21 mouse cellular contexts compared by ENCODE assay signal in genomic region chr11:20660111-20661097, GRCm38 (mm10).
DNase-seq lines count a peak whose midpoint lies in the region; ATAC-seq lines count a peak whose summit lies in the region.
"Had no signal": no experiment of that assay in that cellular context is flagged by ENCODE, and none has a peak within 500 bp of the region (broad histone marks: within the 10 kb centered on the region; RNA-seq: fewer than 3 reads in every experiment).

No protein-coding gene starts in this region.

- no peak overlapping the region for H3K9ac ChIP-seq in forebrain, embryonic 16.5 days (replicated peaks; ENCODE audit: low read depth, low read length)
- H3K9ac ChIP-seq in intestine, embryonic 16.5 days (ENCODE audit: low read depth, low read length), result no peak overlapping the region
- H3K9ac ChIP-seq: forebrain, embryonic 15.5 days; liver, embryonic 14.5 days; neural tube, embryonic 12.5 days had no signal

- peaks cover 74% of the 10 kb centered on the region for H3K4me1 ChIP-seq in forebrain, embryonic 10.5 days
- H3K4me1 ChIP-seq in forebrain, embryonic 16.5 days (replicated peaks; ENCODE audit: control insufficient read depth, insufficient read depth, low read length), result peaks cover 36% of the 10 kb centered on the region
- peaks cover 10% of the 10 kb centered on the region for H3K4me1 ChIP-seq in intestine, embryonic 16.5 days (ENCODE audit: control insufficient read depth, insufficient read depth, low read length)

- DNase-seq in forebrain, embryonic 10.5 days (ENCODE audit: extremely low spot score, low spot score), result no peak
- peak; percentile 23 to 77 for DNase-seq in kidney, postnatal 25 days
- no peak for DNase-seq in kidney, postnatal 4 days
- DNase-seq in lung, adult 18-20 months, result peak; percentile 78 to 80
- DNase-seq in lung, postnatal 25 days (ENCODE audit: low spot score), result peak; percentile 82
- DNase-seq in heart, adult 8-10 months (ENCODE audit: low spot score), result no peak
- DNase-seq: adrenal gland, postnatal 10 days; cerebellum, adult 11-12 months; cerebellum, postnatal 36 days; heart, adult 11 months; spleen, adult 18-20 months had no signal

- no peaks in the 10 kb centered on the region for H3K27me3 ChIP-seq in forebrain, embryonic 10.5 days (ENCODE audit: poor library complexity, severe bottlenecking)
- no peaks in the 10 kb centered on the region for H3K27me3 ChIP-seq in forebrain, embryonic 16.5 days (replicated peaks; ENCODE audit: control insufficient read depth, insufficient read depth, low read length)
- H3K27me3 ChIP-seq in intestine, embryonic 16.5 days (replicated peaks; ENCODE audit: control insufficient read depth, insufficient read depth, low read length), result no peaks in the 10 kb centered on the region
- H3K27me3 ChIP-seq: forebrain, embryonic 15.5 days; neural tube, embryonic 12.5 days had no signal

- H3K4me3 ChIP-seq in forebrain, embryonic 10.5 days, result no peak overlapping the region
- H3K4me3 ChIP-seq in forebrain, embryonic 16.5 days (replicated peaks; ENCODE audit: low read length), result no peak overlapping the region
- no peak overlapping the region for H3K4me3 ChIP-seq in intestine, embryonic 16.5 days (ENCODE audit: low read length)
- H3K4me3 ChIP-seq: erythroblast, embryonic 14.5 days; forebrain, embryonic 15.5 days; left cerebral cortex, adult 2 months; limb, embryonic 10.5 days; neural tube, embryonic 12.5 days had no signal

- no peak overlapping the region for H3K4me2 ChIP-seq in forebrain, embryonic 16.5 days (ENCODE audit: low read length)
- H3K4me2 ChIP-seq in intestine, embryonic 16.5 days (ENCODE audit: low read depth, low read length), result no peak overlapping the region
- H3K4me2 ChIP-seq: forebrain, embryonic 15.5 days; neural tube, embryonic 12.5 days had no signal

- peak overlapping the region; percentile 86 for H3K27ac ChIP-seq in forebrain, embryonic 10.5 days
- H3K27ac ChIP-seq in forebrain, embryonic 16.5 days (ENCODE audit: low read length), result no peak overlapping the region
- no peak overlapping the region for H3K27ac ChIP-seq in intestine, embryonic 16.5 days (ENCODE audit: low read length)
- H3K27ac ChIP-seq: left cerebral cortex, adult 2 months; limb, embryonic 10.5 days; liver, embryonic 14.5 days; neural tube, embryonic 12.5 days had no signal

- H3K9me3 ChIP-seq in forebrain, embryonic 10.5 days, result no peaks in the 10 kb centered on the region
- no peaks in the 10 kb centered on the region for H3K9me3 ChIP-seq in forebrain, embryonic 16.5 days (ENCODE audit: control insufficient read depth, low read length)
- H3K9me3 ChIP-seq in intestine, embryonic 16.5 days (ENCODE audit: control insufficient read depth, low read length), result no peaks in the 10 kb centered on the region
- H3K9me3 ChIP-seq: forebrain, embryonic 15.5 days; limb, embryonic 10.5 days; neural tube, embryonic 12.5 days had no signal

- no peaks in the 10 kb centered on the region for H3K36me3 ChIP-seq in forebrain, embryonic 10.5 days (replicated peaks)
- H3K36me3 ChIP-seq in forebrain, embryonic 16.5 days (ENCODE audit: control insufficient read depth, insufficient read depth), result no peaks in the 10 kb centered on the region
- H3K36me3 ChIP-seq in intestine, embryonic 16.5 days (ENCODE audit: control insufficient read depth, insufficient read depth, low read length), result no peaks in the 10 kb centered on the region
- H3K36me3 ChIP-seq: forebrain, embryonic 15.5 days; limb, embryonic 10.5 days; neural tube, embryonic 12.5 days had no signal

- no peak for ATAC-seq in forebrain, embryonic 16.5 days
- ATAC-seq in intestine, embryonic 16.5 days, result no peak
- ATAC-seq: CD4-positive, CD25-positive, alpha-beta regulatory T cell, adult 4 months; forebrain, embryonic 15.5 days; inflammation-experienced regulatory T-cells, adult 6 months had no signal

- 79% methylated on average over 14 of the region's 14 CpGs for WGBS in forebrain, embryonic 10.5 days
- WGBS in forebrain, embryonic 16.5 days, result 85% methylated on average over 14 of the region's 14 CpGs
- 79% methylated on average over 14 of the region's 14 CpGs for WGBS in intestine, embryonic 16.5 days

Comparison
In these comparisons a context has a peak if more than half of its experiments do, and no peak if none do; other contexts are left out.
1. DNase-seq: peak in kidney, postnatal 25 days (2 of 2), lung, adult 18-20 months (2 of 2) and lung, postnatal 25 days (single experiment); none in forebrain, embryonic 10.5 days (single experiment), kidney, postnatal 4 days (0 of 2) and heart, adult 8-10 months (single experiment).